Mouse (Mus musculus) testis, adult 2 months (tissue): Measurements from ENCODE around the gene Gm43552. TPM values are rescaled to one million over a fixed set of nuclear protein-coding genes. Genes with fewer than 3 reads are reported as not detected.
A peak's percentile ranks its signal among the peaks of the same experiment; 100 is the strongest.
"Not testable (repeated sequence)": the region's sequence is repeated elsewhere in the genome, so short reads cannot be mapped to it uniquely, and the experiment has no call there.

Source experiments
- H3K27ac ChIP-seq: fragments of 200-500 bp; 2 replicates; pipeline ENCODE4 v1.5.1; 2012; ENCODE audit warnings: low read depth, low read length; ENCODE audit not compliant: control insufficient read depth, insufficient read depth
- H3K27me3 ChIP-seq: fragments of 200-500 bp; 2 replicates; pipeline ENCODE4 v1.6.1; 2012; ENCODE audit warnings: mild to moderate bottlenecking, low read length, moderate library complexity; ENCODE audit not compliant: control insufficient read depth, insufficient read depth
- H3K36me3 ChIP-seq: fragments of 200-500 bp; 2 replicates; pipeline ENCODE4 v1.6.1; 2012; ENCODE audit warnings: mild to moderate bottlenecking, low read length; ENCODE audit not compliant: control insufficient read depth, insufficient read depth
- H3K4me1 ChIP-seq: fragments of 200-500 bp; 2 replicates; pipeline ENCODE4 v1.6.1; 2012; ENCODE audit warnings: low read length; ENCODE audit not compliant: control insufficient read depth, insufficient read depth
- H3K4me3 ChIP-seq: fragments of 200-500 bp; 2 replicates; pipeline ENCODE4 v1.5.1; 2012; ENCODE audit warnings: low read depth, mild to moderate bottlenecking, low read length, moderate library complexity, mixed read lengths; ENCODE audit not compliant: control insufficient read depth
- CTCF ChIP-seq: fragments of 200-500 bp; IDR thresholded peaks from 2 replicates; pipeline ENCODE4 v1.5.1; 2012; ENCODE audit warnings: low read depth, mild to moderate bottlenecking, inconsistent platforms, low read length, moderate library complexity; ENCODE audit not compliant: control insufficient read depth, insufficient read depth, insufficient replicate concordance
- POLR2A ChIP-seq: fragments of 200-500 bp; IDR thresholded peaks from 2 replicates; pipeline ENCODE4 v1.6.1; 2012; ENCODE audit warnings: low read depth, mild to moderate bottlenecking, inconsistent platforms, low read length, moderate library complexity; ENCODE audit not compliant: control insufficient read depth
- polyA plus RNA-seq: library from polyadenylated mRNA; depleted of rRNA; stranded (reverse); fragments of >200 nt; gene quantifications from 2 replicates; pipeline ENCODE4 v1.2.3, GENCODE M21; 2012; rRNA removed

The Gm43552 gene
- polyA plus RNA-seq = not detected in 2 replicates

GRCm38 (mm10) chr5:65492716-65493531 is at the start of gene Gm43552:
Gm43552 (minus strand) TSS chr5:65492833.
- peak within 1 kb of the TSS; percentile 87 for H3K4me3 ChIP-seq
- peak within 1 kb of the TSS; percentile 85 for H3K27ac ChIP-seq
- no peak for TF ChIP-seq CTCF
- peak; percentile 89 for TF ChIP-seq POLR2A
- H3K36me3 ChIP-seq = no peaks in the 10 kb centered on the region
- no peaks in the 10 kb centered on the region for H3K27me3 ChIP-seq
- peaks cover 7% of the 10 kb centered on the region for H3K4me1 ChIP-seq

DNA sequence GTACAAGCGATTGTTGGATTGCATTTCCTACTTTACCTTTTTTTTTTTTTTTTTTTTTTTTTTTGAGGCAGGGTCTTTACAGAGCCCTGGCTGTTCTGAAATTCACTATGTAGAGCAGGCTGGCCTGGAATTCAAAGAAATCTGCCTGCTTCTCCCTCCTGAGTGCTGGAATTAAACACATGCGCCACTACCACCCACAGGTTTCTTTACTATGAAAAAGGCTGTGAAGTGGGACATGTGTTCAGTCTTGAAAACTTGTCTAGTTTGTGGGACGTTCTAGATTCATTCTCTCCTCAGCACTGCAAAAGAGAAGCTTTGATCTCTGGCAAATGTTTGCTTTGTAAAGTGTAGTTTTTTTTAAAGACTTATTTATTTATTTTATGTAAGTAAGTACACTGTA is 49.3 kb upstream of the Gm43552 start:
- no peak overlapping the region for H3K4me3 ChIP-seq
- H3K27ac ChIP-seq = no peak overlapping the region
- no peak for TF ChIP-seq POLR2A
- H3K27me3 ChIP-seq = no peaks in the 10 kb centered on the region
- no peaks in the 10 kb centered on the region for H3K36me3 ChIP-seq
- no peaks in the 10 kb centered on the region; the same call in 1 of the 2 replicates for H3K4me1 ChIP-seq

DNA sequence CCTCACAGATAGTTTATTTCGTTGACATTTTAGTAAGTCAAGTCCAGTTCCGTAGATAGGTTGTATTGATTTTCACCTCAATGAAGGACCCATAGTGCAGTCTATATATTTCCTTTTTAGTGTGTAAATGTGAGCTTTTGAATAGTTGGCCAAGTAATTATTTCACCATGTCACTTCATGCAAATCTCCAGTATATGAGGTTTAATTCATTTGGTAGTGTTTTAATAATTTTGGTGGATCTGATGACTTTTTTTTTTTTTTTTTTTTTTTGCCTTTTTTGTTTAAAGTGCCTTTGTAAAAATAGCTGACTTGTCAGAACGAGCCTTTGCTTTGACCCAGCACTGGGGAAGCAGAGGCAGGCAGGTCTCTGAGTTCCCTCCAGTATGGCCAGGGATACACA is 47.2 kb upstream of the Gm43552 start:
- H3K27ac ChIP-seq = no peak overlapping the region
- TF ChIP-seq POLR2A = no peak
- no peak for TF ChIP-seq CTCF
- H3K27me3 ChIP-seq = no peaks in the 10 kb centered on the region
- no peaks in the 10 kb centered on the region for H3K36me3 ChIP-seq
- no peak overlapping the region for H3K4me3 ChIP-seq
- no peaks in the 10 kb centered on the region; the same call in 1 of the 2 replicates for H3K4me1 ChIP-seq

GRCm38 (mm10) chr5:65538829-65539228 is 46.2 kb upstream of the Gm43552 start:
- Histone ChIP-seq H3K27ac (no peak overlapping the region), H3K4me1 (no peaks in the 10 kb centered on the region; the same call in 1 of the 2 replicates), H3K36me3 (no peaks in the 10 kb centered on the region), H3K27me3 (no peaks in the 10 kb centered on the region), H3K4me3 (no peak overlapping the region)
- TF ChIP-seq POLR2A = no peak
- TF ChIP-seq CTCF = no peak

- no peaks in the 10 kb centered on the region for H3K36me3 ChIP-seq
- no peaks in the 10 kb centered on the region for H3K27me3 ChIP-seq
- peak overlapping the region; percentile 99 for H3K27ac ChIP-seq
- peak overlapping the region; percentile 100 for H3K4me3 ChIP-seq
- no peaks in the 10 kb centered on the region; the same call in 1 of the 2 replicates for H3K4me1 ChIP-seq
- TF ChIP-seq POLR2A (no peak), CTCF (no peak)
Observed at GRCm38 (mm10) chr5:65538121-65538520, 45.5 kb upstream of the Gm43552 start.

DNA sequence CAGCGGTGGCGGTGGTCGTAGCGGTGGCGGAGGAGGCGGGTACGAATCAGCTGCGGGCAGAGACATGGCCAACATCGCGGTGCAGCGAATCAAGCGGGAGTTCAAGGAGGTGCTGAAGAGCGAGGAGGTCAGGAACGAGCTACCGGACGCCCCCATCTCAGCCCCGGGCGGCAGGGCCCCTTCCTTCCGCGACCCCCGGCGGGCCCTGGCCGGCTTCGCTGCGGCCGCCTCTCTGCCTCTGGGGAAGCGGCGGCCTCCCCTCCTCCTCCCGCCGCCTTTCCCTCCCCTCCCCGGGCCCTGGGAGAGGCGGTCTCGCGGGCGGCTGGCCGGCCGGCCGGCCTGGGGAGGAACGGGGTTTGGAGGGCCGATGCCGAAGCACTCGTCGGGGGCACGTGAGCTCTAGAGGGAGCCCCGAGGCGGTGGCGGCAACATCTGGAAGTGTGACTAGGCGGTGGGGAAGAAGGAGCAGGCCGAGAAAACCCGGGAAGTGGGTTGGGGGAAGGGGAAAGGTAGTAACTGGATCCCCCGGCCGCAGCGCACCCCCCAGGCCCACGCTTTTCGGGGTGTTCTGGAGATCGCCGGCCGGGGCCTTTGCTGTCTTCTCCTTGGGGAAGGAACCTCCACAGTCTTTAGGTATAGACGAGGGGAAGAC is 44.9 kb upstream of the Gm43552 start:
- Histone ChIP-seq H3K27ac (peak overlapping the region; percentile 99), H3K36me3 (no peaks in the 10 kb centered on the region), H3K4me1 (no peaks in the 10 kb centered on the region; the same call in 1 of the 2 replicates), H3K27me3 (no peaks in the 10 kb centered on the region), H3K4me3 (peak overlapping the region; percentile 100)
- TF ChIP-seq CTCF (no peak), POLR2A (no peak)

GRCm38 (mm10) chr5:65536751-65537419 is 44.3 kb upstream of the Gm43552 start, which contains the start of the genes Smim14 and Ube2k:
Smim14 (minus strand) TSS chr5:65537184.
Ube2k (plus strand) TSS chr5:65537233.
- H3K4me3 ChIP-seq = peak within 1 kb of the TSS; percentile 100
- H3K27me3 ChIP-seq = no peaks in the 10 kb centered on the region
- no peaks in the 10 kb centered on the region for H3K36me3 ChIP-seq
- peak within 1 kb of the TSS; percentile 99 for H3K27ac ChIP-seq
- TF ChIP-seq POLR2A (peak; percentile 93), CTCF (no peak)
- no peaks in the 10 kb centered on the region; the same call in 1 of the 2 replicates for H3K4me1 ChIP-seq

DNA sequence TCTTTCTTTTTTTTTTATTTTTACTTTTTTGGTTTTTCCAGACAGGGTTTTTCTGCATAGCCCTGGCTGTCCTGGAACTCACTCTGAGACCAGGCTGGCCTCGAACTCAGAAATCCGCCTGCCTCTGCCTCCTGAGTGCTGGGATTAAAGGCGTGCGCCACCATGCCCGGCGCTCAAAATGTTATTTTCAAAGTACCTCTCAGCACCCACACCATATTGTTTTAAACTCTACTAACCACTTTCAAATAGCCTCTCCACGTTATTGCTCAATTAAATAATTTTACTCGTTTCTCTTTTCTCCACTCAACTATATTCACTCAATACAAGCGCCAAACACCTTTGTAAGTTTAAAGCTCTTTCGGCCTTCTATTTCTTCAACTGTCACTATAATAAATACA is 43.4 kb upstream of the Gm43552 start:
- H3K4me3 ChIP-seq = peak overlapping the region; percentile 100
- H3K27me3 ChIP-seq, H3K4me1 ChIP-seq, H3K36me3 ChIP-seq: not testable (repeated sequence)
- H3K27ac ChIP-seq = peak overlapping the region; percentile 99
